Mouse (Mus musculus) forebrain, embryonic 14.5 days (tissue): Measurements from ENCODE around the gene Usp2. TPM values are rescaled to one million over a fixed set of nuclear protein-coding genes. Genes with fewer than 3 reads are reported as not detected.

Source experiments
- polyA plus RNA-seq: library from polyadenylated mRNA; unstranded; fragments of >200 nt; fragmentation: Nextera tagmentation; extraction: Ambion mirVana; gene quantifications from 2 replicates; pipeline ENCODE4 v1.2.1, GENCODE M21; 2014

Usp2 gene
- polyA plus RNA-seq, 1 experiment from 2014 or later = 8.2 TPM

Other genes with a start within 250 kb of the Usp2 start
- gene Thy1, start 23.6 kb upstream of the Usp2 start, polyA plus RNA-seq = 3.6 and 5.0 TPM in 2 replicates
- 0.31 TPM in 1 of 2 replicates, not detected in the other for gene Mfrp, start 34.7 kb downstream of the Usp2 start, polyA plus RNA-seq
- 2.6 and 3.2 TPM in 2 replicates for gene C1qtnf5, start 40.2 kb downstream of the Usp2 start, polyA plus RNA-seq
- 0.11 and 0.16 TPM in 2 replicates for gene Gm49380, start 46.5 kb downstream of the Usp2 start, polyA plus RNA-seq
- 31.3 and 35.1 TPM in 2 replicates for gene Rnf26, start 46.5 kb downstream of the Usp2 start, polyA plus RNA-seq
- 13.2 and 14.1 TPM in 2 replicates for gene Mcam, start 67.4 kb downstream of the Usp2 start, polyA plus RNA-seq
- 13.4 and 17.3 TPM in 2 replicates for gene Cbl, start 167.0 kb downstream of the Usp2 start, polyA plus RNA-seq
- gene Ccdc153, start 173.7 kb downstream of the Usp2 start, polyA plus RNA-seq = not detected in 2 replicates
- gene Pdzd3, start 184.4 kb downstream of the Usp2 start, polyA plus RNA-seq = 0.32 and 0.52 TPM in 2 replicates
- gene Nlrx1, start 201.6 kb downstream of the Usp2 start, polyA plus RNA-seq = 4.6 and 4.8 TPM in 2 replicates
- 7.1 and 8.1 TPM in 2 replicates for gene Abcg4, start 221.6 kb downstream of the Usp2 start, polyA plus RNA-seq
- 18.4 and 24.8 TPM in 2 replicates for gene Hinfp, start 238.7 kb downstream of the Usp2 start, polyA plus RNA-seq